Mouse (Mus musculus): ENCODE results near the gene Fam47e. TPM values are rescaled to one million over a fixed set of nuclear protein-coding genes. Genes with fewer than 3 reads are reported as not detected.
"Not testable (repeated sequence)": the region's sequence is repeated elsewhere in the genome, so short reads cannot be mapped to it uniquely, and the experiment has no call there.

Gene Fam47e
- polyA plus RNA-seq (2015; fragmentation: Nextera tagmentation; extraction: Ambion mirVana) = not detected in 2 replicates

- peaks cover 2% of the 10 kb centered on the region for H3K4me1 ChIP-seq
- no peaks in the 10 kb centered on the region for H3K36me3 ChIP-seq
- 68% methylated on average over 16 of the region's 16 CpGs for WGBS
- ATAC-seq (ENCODE audit: extremely low read depth, insufficient number of reproducible peaks, low FRiP score, low TSS enrichment) = no peak
- H3K9ac ChIP-seq = no peak within 1 kb of the TSS
- H3K27ac ChIP-seq (replicated peaks) = no peak within 1 kb of the TSS
- 0 out of 2 replicates have a peak, but pooled peaks cover 7% of the 10 kb centered on the region for H3K9me3 ChIP-seq
- no peak within 1 kb of the TSS for H3K4me3 ChIP-seq
- no peak within 1 kb of the TSS for H3K4me2 ChIP-seq
- H3K27me3 ChIP-seq (replicated peaks) = no peaks in the 10 kb centered on the region
These were observed at the start of gene Fam47e for GRCm38 (mm10) chr5:92554891-92555511. Gene Fam47e (plus strand): TSS chr5:92555069.

- under 1% methylated on average over 48 of the region's 48 CpGs for WGBS
- peak; percentile 88 for ATAC-seq (ENCODE audit: extremely low read depth, insufficient number of reproducible peaks, low FRiP score, low TSS enrichment)
- H3K36me3 ChIP-seq = no peaks in the 10 kb centered on the region
These were observed 49.4 kb upstream of the Fam47e start for GRCm38 (mm10) chr5:92505402-92505865.

GRCm38 (mm10) chr5:92506301-92506729 lies 48.6 kb upstream of the Fam47e start:
- peak overlapping the region; percentile 87 for H3K4me2 ChIP-seq
- no peaks in the 10 kb centered on the region for H3K27me3 ChIP-seq (replicated peaks)
- H3K4me1 ChIP-seq = peaks cover 31% of the 10 kb centered on the region
- no peaks in the 10 kb centered on the region for H3K9me3 ChIP-seq
- WGBS = 20% methylated on average over 4 of the region's 4 CpGs
- H3K27ac ChIP-seq (replicated peaks) = peak overlapping the region; percentile 99
- H3K36me3 ChIP-seq = no peaks in the 10 kb centered on the region
- no peak for ATAC-seq (ENCODE audit: extremely low read depth, insufficient number of reproducible peaks, low FRiP score, low TSS enrichment)
- H3K9ac ChIP-seq = peak overlapping the region; percentile 74
- peak overlapping the region; percentile 96 for H3K4me3 ChIP-seq

More at GRCm38 (mm10) chr5:92505402-92505865, 49.4 kb upstream of the Fam47e start:
- Histone ChIP-seq H3K4me3 (peak overlapping the region; percentile 96), H3K27me3 (replicated peaks) (no peaks in the 10 kb centered on the region), H3K4me1 (peaks cover 31% of the 10 kb centered on the region), H3K4me2 (peak overlapping the region; percentile 87), H3K9me3 (no peaks in the 10 kb centered on the region), H3K27ac (replicated peaks) (peak overlapping the region; percentile 99), H3K9ac (peak overlapping the region; percentile 98)

- H3K4me2 ChIP-seq = peak within 1 kb of the TSS; percentile 87
These were observed 48.1 kb upstream of the Fam47e start, which contains the start of gene Scarb2 for GRCm38 (mm10) chr5:92506733-92507132. Gene Scarb2 (minus strand): TSS chr5:92506833.

GRCm38 (mm10) chr5:92508853-92509252 lies 46.0 kb upstream of the Fam47e start:
- Histone ChIP-seq H3K27ac (replicated peaks) (no peak overlapping the region), H3K36me3 (no peaks in the 10 kb centered on the region), H3K4me3 (no peak overlapping the region), H3K9ac (no peak overlapping the region), H3K27me3 (replicated peaks) (no peaks in the 10 kb centered on the region), H3K9me3 (no peaks in the 10 kb centered on the region), H3K4me1 (peaks cover 16% of the 10 kb centered on the region), H3K4me2 (no peak overlapping the region)
- WGBS = 88% methylated on average over 5 of the region's 5 CpGs
- ATAC-seq (ENCODE audit: extremely low read depth, insufficient number of reproducible peaks, low FRiP score, low TSS enrichment) = no peak

More at GRCm38 (mm10) chr5:92506733-92507132, 48.1 kb upstream of the Fam47e start, which contains the start of gene Scarb2:
- Histone ChIP-seq H3K9ac (peak within 1 kb of the TSS; percentile 74), H3K4me1 (peaks cover 31% of the 10 kb centered on the region), H3K9me3 (no peaks in the 10 kb centered on the region), H3K27me3 (replicated peaks) (no peaks in the 10 kb centered on the region), H3K27ac (replicated peaks) (peak within 1 kb of the TSS; percentile 99), H3K36me3 (no peaks in the 10 kb centered on the region), H3K4me3 (peak within 1 kb of the TSS; percentile 96)
- ATAC-seq (ENCODE audit: extremely low read depth, insufficient number of reproducible peaks, low FRiP score, low TSS enrichment) = no peak

- H3K4me3 ChIP-seq = no peak overlapping the region
- no peak overlapping the region for H3K27ac ChIP-seq (replicated peaks)
- ATAC-seq (ENCODE audit: extremely low read depth, insufficient number of reproducible peaks, low FRiP score, low TSS enrichment) = no peak
- peaks cover 5% of the 10 kb centered on the region for H3K4me1 ChIP-seq
- H3K27me3 ChIP-seq (replicated peaks) = no peaks in the 10 kb centered on the region
- H3K4me2 ChIP-seq = no peak overlapping the region
- no peaks in the 10 kb centered on the region for H3K9me3 ChIP-seq
- no peak overlapping the region for H3K9ac ChIP-seq
- no peaks in the 10 kb centered on the region for H3K36me3 ChIP-seq
These were observed 43.6 kb upstream of the Fam47e start for GRCm38 (mm10) chr5:92511256-92511655.

GRCm38 (mm10) chr5:92512066-92512465 lies 42.8 kb upstream of the Fam47e start:
- ATAC-seq (ENCODE audit: extremely low read depth, insufficient number of reproducible peaks, low FRiP score, low TSS enrichment) = no peak
- H3K27me3 ChIP-seq (replicated peaks) = no peaks in the 10 kb centered on the region
- no peaks in the 10 kb centered on the region for H3K4me1 ChIP-seq
- no peak overlapping the region for H3K9ac ChIP-seq
- 63% methylated on average over 5 of the region's 5 CpGs for WGBS
- no peak overlapping the region for H3K4me3 ChIP-seq
- no peaks in the 10 kb centered on the region for H3K9me3 ChIP-seq
- no peaks in the 10 kb centered on the region for H3K36me3 ChIP-seq
- no peak overlapping the region for H3K4me2 ChIP-seq
- H3K27ac ChIP-seq (replicated peaks) = no peak overlapping the region

GRCm38 (mm10) chr5:92521131-92521530 lies 33.7 kb upstream of the Fam47e start:
- H3K4me1 ChIP-seq; H3K27ac ChIP-seq (replicated peaks); H3K9ac ChIP-seq; H3K4me2 ChIP-seq; H3K9me3 ChIP-seq; H3K4me3 ChIP-seq; H3K36me3 ChIP-seq; H3K27me3 ChIP-seq (replicated peaks); ATAC-seq (ENCODE audit: extremely low read depth, insufficient number of reproducible peaks, low FRiP score, low TSS enrichment): not testable (repeated sequence)
- WGBS = 66% methylated on average over 2 of the region's 2 CpGs

- Histone ChIP-seq H3K9me3 (no peaks in the 10 kb centered on the region), H3K9ac (no peak overlapping the region), H3K4me2 (no peak overlapping the region), H3K36me3 (no peaks in the 10 kb centered on the region), H3K4me3 (no peak overlapping the region), H3K27ac (replicated peaks) (no peak overlapping the region), H3K27me3 (replicated peaks) (no peaks in the 10 kb centered on the region), H3K4me1 (0 out of 2 replicates have a peak, but pooled peaks cover 2% of the 10 kb centered on the region)
- no peak for ATAC-seq (ENCODE audit: extremely low read depth, insufficient number of reproducible peaks, low FRiP score, low TSS enrichment)
- 41% methylated on average over 6 of the region's 6 CpGs for WGBS
These were observed 30.0 kb upstream of the Fam47e start for GRCm38 (mm10) chr5:92524821-92525258.

GRCm38 (mm10) chr5:92539698-92540097 lies 15.2 kb upstream of the Fam47e start:
- ATAC-seq (ENCODE audit: extremely low read depth, insufficient number of reproducible peaks, low FRiP score, low TSS enrichment) = no peak
- H3K4me2 ChIP-seq = no peak overlapping the region
- 59% methylated on average over 4 of the region's 4 CpGs for WGBS

GRCm38 (mm10) chr5:92552611-92553010 lies 2.3 kb upstream of the Fam47e start:
- no peaks in the 10 kb centered on the region for H3K36me3 ChIP-seq
- H3K27ac ChIP-seq (replicated peaks) = no peak overlapping the region
- H3K4me3 ChIP-seq = no peak overlapping the region
- no peak overlapping the region for H3K9ac ChIP-seq
- no peak for ATAC-seq (ENCODE audit: extremely low read depth, insufficient number of reproducible peaks, low FRiP score, low TSS enrichment)
- H3K27me3 ChIP-seq (replicated peaks) = no peaks in the 10 kb centered on the region
- 85% methylated on average over 2 of the region's 2 CpGs for WGBS
- H3K9me3 ChIP-seq = 0 out of 2 replicates have a peak, but pooled peaks cover 7% of the 10 kb centered on the region
- no peaks in the 10 kb centered on the region for H3K4me1 ChIP-seq
- no peak overlapping the region for H3K4me2 ChIP-seq

More at GRCm38 (mm10) chr5:92539698-92540097, 15.2 kb upstream of the Fam47e start:
- Histone ChIP-seq H3K4me3 (no peak overlapping the region), H3K27ac (replicated peaks) (no peak overlapping the region), H3K36me3 (no peaks in the 10 kb centered on the region), H3K4me1 (no peaks in the 10 kb centered on the region; the same call in 1 of the 2 replicates), H3K9ac (no peak overlapping the region), H3K27me3 (replicated peaks) (no peaks in the 10 kb centered on the region), H3K9me3 (no peaks in the 10 kb centered on the region; the same call in 1 of the 2 replicates)

GRCm38 (mm10) chr5:92553939-92554338 lies 930 bp upstream of the Fam47e start:
- whole genome bisulfite sequencing = 66% methylated on average over 3 of the region's 3 CpGs
- H3K4me1 ChIP-seq = no peaks in the 10 kb centered on the region
- H3K36me3 ChIP-seq = no peaks in the 10 kb centered on the region

More at GRCm38 (mm10) chr5:92553939-92554338, 930 bp upstream of the Fam47e start:
- H3K4me2 ChIP-seq = no peak overlapping the region
- H3K9ac ChIP-seq = no peak overlapping the region
- H3K27me3 ChIP-seq (replicated peaks) = no peaks in the 10 kb centered on the region
- H3K4me3 ChIP-seq = no peak overlapping the region
- H3K9me3 ChIP-seq = 0 out of 2 replicates have a peak, but pooled peaks cover 7% of the 10 kb centered on the region
- no peak for ATAC-seq (ENCODE audit: extremely low read depth, insufficient number of reproducible peaks, low FRiP score, low TSS enrichment)
- H3K27ac ChIP-seq (replicated peaks) = no peak overlapping the region

Data from heart, embryonic 13.5 days (tissue).